Mouse (Mus musculus) ovary, adult 10 weeks (tissue): ENCODE data around the gene Gtpbp4. TPM values are rescaled to one million over a fixed set of nuclear protein-coding genes. Genes with fewer than 3 reads are reported as not detected.

Experiments
- polyA plus RNA-seq: library from polyadenylated mRNA; stranded (reverse); fragments of 350-450 nt; fragmentation: Illumina TruSeq; extraction: RNeasy Lipid Tissue Mini Kit (QIAGEN cat#74804); gene quantifications from one replicate; pipeline ENCODE4 v1.2.3, GENCODE M21; 2014

Gene Gtpbp4
- 121 TPM for polyA plus RNA-seq

DNA sequence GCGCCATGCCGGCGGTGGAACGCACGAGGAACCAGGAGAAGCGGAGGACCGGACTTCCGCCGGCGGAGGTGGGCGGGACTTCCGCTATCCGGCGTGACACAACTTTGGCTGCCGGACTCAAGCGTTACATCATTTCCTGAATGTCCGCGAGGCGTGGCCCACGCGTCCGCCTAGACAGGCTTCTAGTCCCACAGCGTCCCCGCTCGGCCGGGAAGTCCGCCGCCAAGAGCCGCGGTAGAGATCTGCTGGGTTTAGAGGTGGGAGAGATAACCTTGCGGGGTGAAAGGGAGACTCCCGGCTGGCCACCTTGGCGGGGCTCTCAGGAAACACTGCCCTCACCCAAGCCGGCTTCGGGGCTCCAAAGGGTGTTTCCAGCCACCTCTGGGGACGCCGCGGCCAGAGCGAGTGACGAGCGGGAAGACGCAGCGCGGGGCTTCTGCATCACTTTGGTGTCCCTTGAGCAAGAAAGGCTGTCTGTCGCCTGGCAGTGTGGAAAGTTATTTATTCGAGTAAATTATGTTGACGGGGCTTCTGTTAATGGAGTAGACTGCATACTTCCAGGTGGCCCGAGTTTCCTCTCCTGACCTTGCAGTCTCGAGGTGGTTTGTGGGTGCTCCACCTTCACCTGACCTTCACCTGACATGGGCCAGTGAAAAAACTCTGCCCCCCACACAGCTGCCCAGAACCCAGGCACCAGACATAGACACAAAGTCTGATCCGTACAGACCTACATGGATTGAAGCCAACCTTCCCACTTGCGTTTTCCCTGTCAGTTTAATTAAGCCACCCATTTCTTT lies at the start of gene Gtpbp4:
Gtpbp4 (minus strand) TSS at position 94 of the 797 bp plus-strand sequence.

DNA sequence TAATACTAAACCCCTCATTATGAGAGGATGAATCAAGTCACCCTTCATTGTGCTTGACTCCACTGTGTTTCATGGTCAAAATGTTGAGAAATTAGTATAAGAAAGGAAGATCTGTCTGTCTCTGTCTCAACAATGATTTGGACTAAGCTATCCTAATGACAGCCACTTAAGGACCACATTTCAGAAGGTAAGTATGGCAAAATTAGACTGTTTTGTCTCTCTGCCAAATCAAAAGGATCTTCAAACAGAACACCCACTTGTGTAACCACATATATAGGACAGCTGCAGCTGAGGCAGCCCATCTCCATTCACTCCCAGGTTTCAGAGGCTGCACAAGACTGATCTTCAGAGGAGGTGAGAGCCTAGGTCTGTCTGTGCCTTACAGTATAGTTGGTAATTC lies 43.3 kb downstream of the Gtpbp4 start, which contains the start of gene Idi2:
Idi2 (plus strand) TSS at position 301 of the 400 bp plus-strand sequence.

DNA sequence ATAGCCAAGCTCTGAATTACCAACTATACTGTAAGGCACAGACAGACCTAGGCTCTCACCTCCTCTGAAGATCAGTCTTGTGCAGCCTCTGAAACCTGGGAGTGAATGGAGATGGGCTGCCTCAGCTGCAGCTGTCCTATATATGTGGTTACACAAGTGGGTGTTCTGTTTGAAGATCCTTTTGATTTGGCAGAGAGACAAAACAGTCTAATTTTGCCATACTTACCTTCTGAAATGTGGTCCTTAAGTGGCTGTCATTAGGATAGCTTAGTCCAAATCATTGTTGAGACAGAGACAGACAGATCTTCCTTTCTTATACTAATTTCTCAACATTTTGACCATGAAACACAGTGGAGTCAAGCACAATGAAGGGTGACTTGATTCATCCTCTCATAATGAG lies 47.8 kb downstream of the Gtpbp4 start, which contains the start of gene Gm9745:
Gm9745 (minus strand) TSS at position 101 of the 400 bp plus-strand sequence.

Other genes starting within 250 kb of the Gtpbp4 start
- gene Wdr37, start 124.2 kb downstream of the Gtpbp4 start, polyA plus RNA-seq: 59.0 TPM
- 171 TPM for gene Idi1, start 110.6 kb downstream of the Gtpbp4 start, polyA plus RNA-seq
- not detected for gene Gm9745, start 47.9 kb downstream of the Gtpbp4 start, polyA plus RNA-seq
- gene Idi2, start 43.2 kb downstream of the Gtpbp4 start, polyA plus RNA-seq: not detected
- gene Larp4b, start 97.8 kb upstream of the Gtpbp4 start, polyA plus RNA-seq: 64.2 TPM